Mouse (Mus musculus) ES-E14 (cell line): ENCODE measurements around the gene Etv6.

ENCODE experiments used
- CHD2 ChIP-seq: IDR thresholded peaks from 2 replicates; pipeline ENCODE4 v1.6.1; 2014; ENCODE audit warnings: mild to moderate bottlenecking, low read depth, low read length, inconsistent platforms
- HCFC1 ChIP-seq: IDR thresholded peaks from 2 replicates; pipeline ENCODE4 v1.6.1; 2012; ENCODE audit warnings: low read length, inconsistent platforms, borderline replicate concordance; ENCODE audit not compliant: insufficient read depth
- ZC3H11A ChIP-seq: IDR thresholded peaks from 2 replicates; pipeline ENCODE4 v1.6.1; 2012; ENCODE audit warnings: low read depth, mild to moderate bottlenecking, inconsistent platforms, low read length, borderline replicate concordance

DNA sequence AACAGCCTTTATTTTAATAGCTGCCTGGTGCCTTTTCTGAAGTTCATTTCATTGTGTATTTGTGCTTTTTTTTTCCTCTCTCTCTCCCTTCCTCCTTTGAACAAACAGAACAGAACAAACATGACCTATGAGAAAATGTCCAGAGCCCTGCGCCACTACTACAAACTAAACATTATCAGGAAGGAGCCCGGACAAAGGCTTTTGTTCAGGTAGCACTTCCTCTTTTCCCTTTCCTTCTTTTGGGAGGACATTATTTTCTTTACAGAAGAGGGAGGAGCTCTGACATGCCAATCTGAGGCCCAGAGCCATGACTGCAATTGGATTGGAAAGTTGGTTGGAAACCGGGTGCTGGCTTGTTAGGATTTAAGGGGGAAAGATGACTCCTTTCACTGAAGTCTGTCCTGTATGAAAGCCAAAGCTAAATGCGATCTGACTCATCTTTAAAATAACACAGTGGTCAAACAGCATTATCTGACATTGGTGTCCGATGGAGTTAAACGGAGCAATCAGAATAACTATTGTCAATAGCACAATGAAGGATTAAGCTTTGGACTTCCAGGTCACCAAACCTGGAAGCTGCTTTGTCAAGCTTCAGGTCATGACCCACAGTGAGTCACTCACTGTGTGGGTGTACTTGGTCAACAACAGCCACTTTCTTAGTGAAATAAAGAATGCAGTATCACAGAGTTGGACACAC lies 227.6 kb downstream of the Etv6 start:
- TF ChIP-seq CHD2 (no peak), HCFC1 (no peak), ZC3H11A (no peak)
